Mouse (Mus musculus): ENCODE results near the gene Usp12.
A peak's percentile ranks its signal among the peaks of the same experiment; 100 is the strongest.

Usp12 gene

GRCm38 (mm10) chr5:146794853-146795252, at the start of gene Usp12:
TSS of gene Usp12 (minus strand) at chr5:146795006.
- peak; percentile 97 to 99 for DNase-seq (ENCODE audit: low spot score in 2 of 2)

- no peak for DNase-seq (ENCODE audit: low spot score in 2 of 2)
These were observed 49.6 kb upstream of the Usp12 start for GRCm38 (mm10) chr5:146844301-146844941.

GRCm38 (mm10) chr5:146841996-146842395, 47.2 kb upstream of the Usp12 start:
- DNase-seq (ENCODE audit: low spot score in 2 of 2) = no peak

- DNase-seq (ENCODE audit: low spot score in 2 of 2) = no peak
These were observed 46.5 kb upstream of the Usp12 start for GRCm38 (mm10) chr5:146841301-146841700.

- DNase-seq (ENCODE audit: low spot score in 2 of 2) = no peak
These were observed 45.6 kb upstream of the Usp12 start for GRCm38 (mm10) chr5:146840422-146840821.

GRCm38 (mm10) chr5:146839760-146840159, 45.0 kb upstream of the Usp12 start:
- no peak for DNase-seq (ENCODE audit: low spot score in 2 of 2)

GRCm38 (mm10) chr5:146838836-146839648, 44.2 kb upstream of the Usp12 start:
- no peak for DNase-seq (ENCODE audit: low spot score in 2 of 2)

- no peak for DNase-seq (ENCODE audit: low spot score in 2 of 2)
These were observed 43.3 kb upstream of the Usp12 start for GRCm38 (mm10) chr5:146837967-146838720.

- DNase-seq (ENCODE audit: low spot score in 2 of 2) = no peak
These were observed 40.2 kb upstream of the Usp12 start for GRCm38 (mm10) chr5:146834959-146835358.

- DNase-seq (ENCODE audit: low spot score in 2 of 2) = no peak
These were observed 38.9 kb upstream of the Usp12 start for GRCm38 (mm10) chr5:146833673-146834201.

GRCm38 (mm10) chr5:146832769-146833448, 38.1 kb upstream of the Usp12 start, which contains the start of gene Rpl21:
TSS of gene Rpl21 (plus strand) at chr5:146832890.
- peak; percentile 86 to 88 for DNase-seq (ENCODE audit: low spot score in 2 of 2)

- no peak for DNase-seq (ENCODE audit: low spot score in 2 of 2)
These were observed 37.6 kb upstream of the Usp12 start for GRCm38 (mm10) chr5:146832435-146832768.

- peak; percentile 12 to 17 for DNase-seq (ENCODE audit: low spot score in 2 of 2)
These were observed 34.7 kb upstream of the Usp12 start for GRCm38 (mm10) chr5:146829528-146829927.

- no peak for DNase-seq (ENCODE audit: low spot score in 2 of 2)
These were observed 28.2 kb upstream of the Usp12 start for GRCm38 (mm10) chr5:146823005-146823404.

- DNase-seq (ENCODE audit: low spot score in 2 of 2) = no peak
These were observed 24.3 kb upstream of the Usp12 start for GRCm38 (mm10) chr5:146818906-146819623.

- DNase-seq (ENCODE audit: low spot score in 2 of 2) = no peak
These were observed 22.8 kb upstream of the Usp12 start for GRCm38 (mm10) chr5:146817583-146817982.

GRCm38 (mm10) chr5:146815394-146815793, 20.6 kb upstream of the Usp12 start:
- DNase-seq (ENCODE audit: low spot score in 2 of 2) = no peak

GRCm38 (mm10) chr5:146813421-146813820, 18.6 kb upstream of the Usp12 start:
- DNase-seq (ENCODE audit: low spot score in 2 of 2) = no peak

GRCm38 (mm10) chr5:146812866-146813265, 18.1 kb upstream of the Usp12 start:
- no peak for DNase-seq (ENCODE audit: low spot score in 2 of 2)

GRCm38 (mm10) chr5:146809951-146810350, 15.1 kb upstream of the Usp12 start:
- no peak for DNase-seq (ENCODE audit: low spot score in 2 of 2)

- no peak for DNase-seq (ENCODE audit: low spot score in 2 of 2)
These were observed 11.2 kb upstream of the Usp12 start for GRCm38 (mm10) chr5:146806004-146806430.

Data from thymus, postnatal 10 days (tissue).